Mouse (Mus musculus) forebrain, embryonic 15.5 days (tissue): ENCODE data around the gene Upf2. TPM values are rescaled to one million over a fixed set of nuclear protein-coding genes. Genes with fewer than 3 reads are reported as not detected.
"Not testable (repeated sequence)": the region's sequence is repeated elsewhere in the genome, so short reads cannot be mapped to it uniquely, and the experiment has no call there.

Source experiments
- ATAC-seq: fragments of 200-750 bp; cut with Nextera tagmentation; replicated peaks from 2 replicates; pipeline ENCODE4 v1.8.0; 2017; ENCODE audit warnings: mild to moderate bottlenecking, moderate TSS enrichment, moderate library complexity
- H3K27ac ChIP-seq: fragments of 300-500 bp; sonication (generic); replicated peaks from 2 replicates; pipeline ENCODE4 v1.5.1; 2015; ENCODE audit warnings: mild to moderate bottlenecking, inconsistent platforms
- H3K27me3 ChIP-seq: fragments of 300-500 bp; sonication (generic); 2 replicates; pipeline ENCODE4 v1.6.1; 2015; ENCODE audit warnings: inconsistent platforms
- H3K36me3 ChIP-seq: fragments of 300-500 bp; sonication (generic); 2 replicates; pipeline ENCODE4 v1.6.1; 2015; ENCODE audit warnings: mild to moderate bottlenecking, inconsistent platforms
- H3K4me1 ChIP-seq: fragments of 300-500 bp; sonication (generic); 2 replicates; pipeline ENCODE4 v1.6.1; 2015; ENCODE audit warnings: inconsistent platforms
- H3K4me2 ChIP-seq: fragments of 300-500 bp; sonication (generic); replicated peaks from 2 replicates; pipeline ENCODE4 v1.6.1; 2015; ENCODE audit warnings: mild to moderate bottlenecking, inconsistent platforms
- H3K4me3 ChIP-seq: fragments of 300-500 bp; sonication (generic); 2 replicates; pipeline ENCODE4 v1.5.1; 2015; ENCODE audit warnings: mild to moderate bottlenecking, inconsistent platforms
- H3K9ac ChIP-seq: fragments of 300-500 bp; sonication (generic); replicated peaks from 2 replicates; pipeline ENCODE4 v1.6.1; 2015; ENCODE audit warnings: mild to moderate bottlenecking, inconsistent platforms
- H3K9me3 ChIP-seq: fragments of 300-500 bp; sonication (generic); 2 replicates; pipeline ENCODE4 v1.6.1; 2016; ENCODE audit warnings: inconsistent platforms
- WGBS: fragments of 180-500 bp; shearing (Covaris S2); methylation state at CpG from one replicate; pipeline ENCODE4 v1.1.7; 2015; ENCODE audit warnings: mixed read lengths; 5-methylcytosine and 5-hydroxymethylcytosine counted together
- polyA plus RNA-seq: library from polyadenylated mRNA; unstranded; fragments of >200 nt; fragmentation: Nextera tagmentation; extraction: Ambion mirVana; gene quantifications from 2 replicates; pipeline ENCODE4 v1.2.1, GENCODE M21; 2015

Upf2 gene
- polyA plus RNA-seq, 1 experiment from 2014 or later = 9.1 TPM

GRCm38 (mm10) chr2:6075530-6075896 is 124.2 kb downstream of the Upf2 start:
- Histone ChIP-seq H3K27me3 (no peaks in the 10 kb centered on the region), H3K9me3 (no peaks in the 10 kb centered on the region), H3K9ac (no peak overlapping the region), H3K27ac (no peak overlapping the region), H3K4me3 (no peak overlapping the region), H3K4me1 (no peaks in the 10 kb centered on the region), H3K36me3 (no peaks in the 10 kb centered on the region), H3K4me2 (no peak overlapping the region)
- no peak for ATAC-seq
- WGBS = 39% methylated on average over 1 of the region's 1 CpGs

GRCm38 (mm10) chr2:6080037-6080436 is 128.8 kb downstream of the Upf2 start:
- no peak for ATAC-seq
- no peak overlapping the region for H3K9ac ChIP-seq
- 92% methylated on average over 1 of the region's 1 CpGs for WGBS

GRCm38 (mm10) chr2:6081108-6081507 is 129.8 kb downstream of the Upf2 start:
- no peaks in the 10 kb centered on the region for H3K27me3 ChIP-seq
- no peak overlapping the region for H3K4me3 ChIP-seq
- H3K4me1 ChIP-seq = no peaks in the 10 kb centered on the region
- no peak overlapping the region for H3K27ac ChIP-seq
- 65% methylated on average over 8 of the region's 8 CpGs for WGBS
- no peak for ATAC-seq
- no peaks in the 10 kb centered on the region for H3K9me3 ChIP-seq
- H3K36me3 ChIP-seq = no peaks in the 10 kb centered on the region
- no peak overlapping the region for H3K4me2 ChIP-seq
- H3K9ac ChIP-seq = no peak overlapping the region

More at GRCm38 (mm10) chr2:6080037-6080436, 128.8 kb downstream of the Upf2 start:
- H3K9me3 ChIP-seq = no peaks in the 10 kb centered on the region
- H3K4me2 ChIP-seq = no peak overlapping the region
- no peak overlapping the region for H3K27ac ChIP-seq
- H3K4me1 ChIP-seq = no peaks in the 10 kb centered on the region
- H3K4me3 ChIP-seq = no peak overlapping the region
- no peaks in the 10 kb centered on the region for H3K27me3 ChIP-seq
- H3K36me3 ChIP-seq = no peaks in the 10 kb centered on the region

GRCm38 (mm10) chr2:6082615-6083014 is 131.3 kb downstream of the Upf2 start:
- Histone ChIP-seq H3K4me3 (no peak overlapping the region), H3K4me1 (no peaks in the 10 kb centered on the region), H3K9me3 (no peaks in the 10 kb centered on the region), H3K27ac (no peak overlapping the region), H3K4me2 (no peak overlapping the region), H3K9ac (no peak overlapping the region), H3K36me3 (no peaks in the 10 kb centered on the region), H3K27me3 (no peaks in the 10 kb centered on the region)
- 81% methylated on average over 6 of the region's 6 CpGs for WGBS
- ATAC-seq = no peak

GRCm38 (mm10) chr2:6083696-6084095 is 132.4 kb downstream of the Upf2 start:
- Histone ChIP-seq H3K36me3 (no peaks in the 10 kb centered on the region), H3K4me2 (no peak overlapping the region), H3K27ac (no peak overlapping the region), H3K9ac (no peak overlapping the region), H3K4me3 (no peak overlapping the region), H3K4me1 (no peaks in the 10 kb centered on the region), H3K27me3 (no peaks in the 10 kb centered on the region), H3K9me3 (no peaks in the 10 kb centered on the region)
- whole genome bisulfite sequencing = 100% methylated on average over 1 of the region's 1 CpGs
- ATAC-seq = no peak

GRCm38 (mm10) chr2:6085622-6086530 is 134.6 kb downstream of the Upf2 start:
- no peak overlapping the region for H3K4me2 ChIP-seq
- ATAC-seq = no peak
- no peaks in the 10 kb centered on the region for H3K36me3 ChIP-seq
- H3K27me3 ChIP-seq = no peaks in the 10 kb centered on the region
- H3K4me3 ChIP-seq = no peak overlapping the region
- H3K27ac ChIP-seq = no peak overlapping the region
- H3K9me3 ChIP-seq = no peaks in the 10 kb centered on the region
- 81% methylated on average over 19 of the region's 19 CpGs for whole genome bisulfite sequencing
- H3K9ac ChIP-seq = no peak overlapping the region
- H3K4me1 ChIP-seq = no peaks in the 10 kb centered on the region

GRCm38 (mm10) chr2:6087151-6087550 is 135.9 kb downstream of the Upf2 start:
- no peak overlapping the region for H3K4me3 ChIP-seq
- no peak overlapping the region for H3K27ac ChIP-seq
- ATAC-seq = no peak
- H3K9ac ChIP-seq = no peak overlapping the region
- H3K9me3 ChIP-seq = no peaks in the 10 kb centered on the region
- H3K36me3 ChIP-seq = no peaks in the 10 kb centered on the region
- H3K4me2 ChIP-seq = no peak overlapping the region
- no peaks in the 10 kb centered on the region for H3K4me1 ChIP-seq
- H3K27me3 ChIP-seq = no peaks in the 10 kb centered on the region
- WGBS = 93% methylated on average over 5 of the region's 5 CpGs

- H3K4me1 ChIP-seq, H3K27me3 ChIP-seq, H3K9ac ChIP-seq, H3K9me3 ChIP-seq, ATAC-seq, H3K36me3 ChIP-seq, H3K27ac ChIP-seq, H3K4me3 ChIP-seq, H3K4me2 ChIP-seq: not testable (repeated sequence)
- 89% methylated on average over 16 of the region's 16 CpGs for WGBS
Observed at GRCm38 (mm10) chr2:6089941-6090340, 138.7 kb downstream of the Upf2 start.

GRCm38 (mm10) chr2:6097113-6097716 is 145.9 kb downstream of the Upf2 start:
- H3K4me3 ChIP-seq = no peak overlapping the region
- H3K4me2 ChIP-seq = no peak overlapping the region
- H3K27ac ChIP-seq = no peak overlapping the region
- no peaks in the 10 kb centered on the region for H3K9me3 ChIP-seq
- no peaks in the 10 kb centered on the region for H3K27me3 ChIP-seq
- H3K9ac ChIP-seq = no peak overlapping the region
- no peaks in the 10 kb centered on the region for H3K36me3 ChIP-seq
- WGBS = 74% methylated on average over 7 of the region's 7 CpGs
- peaks cover 9% of the 10 kb centered on the region; the same call in 1 of the 2 replicates for H3K4me1 ChIP-seq
- ATAC-seq = no peak

GRCm38 (mm10) chr2:6098924-6099323 is 147.7 kb downstream of the Upf2 start:
- 30% methylated on average over 6 of the region's 6 CpGs for WGBS
- H3K4me3 ChIP-seq = no peak overlapping the region
- H3K27me3 ChIP-seq = no peaks in the 10 kb centered on the region
- H3K36me3 ChIP-seq = no peaks in the 10 kb centered on the region
- H3K27ac ChIP-seq = no peak overlapping the region
- no peaks in the 10 kb centered on the region for H3K9me3 ChIP-seq
- peaks cover 9% of the 10 kb centered on the region; the same call in 1 of the 2 replicates for H3K4me1 ChIP-seq
- H3K9ac ChIP-seq = no peak overlapping the region
- no peak for ATAC-seq
- no peak overlapping the region for H3K4me2 ChIP-seq

- no peaks in the 10 kb centered on the region for H3K36me3 ChIP-seq
- ATAC-seq = no peak
- no peak overlapping the region for H3K9ac ChIP-seq
- no peaks in the 10 kb centered on the region for H3K27me3 ChIP-seq
- 75% methylated on average over 9 of the region's 9 CpGs for WGBS
- no peaks in the 10 kb centered on the region for H3K9me3 ChIP-seq
- H3K4me3 ChIP-seq = no peak overlapping the region
- no peak overlapping the region for H3K4me2 ChIP-seq
- H3K4me1 ChIP-seq = peaks cover 9% of the 10 kb centered on the region; the same call in 1 of the 2 replicates
- H3K27ac ChIP-seq = no peak overlapping the region
Observed at GRCm38 (mm10) chr2:6099443-6099842, 148.2 kb downstream of the Upf2 start.

GRCm38 (mm10) chr2:6100027-6100749 is 148.9 kb downstream of the Upf2 start:
- Histone ChIP-seq H3K27ac (0 out of 2 replicates have a peak overlapping the region, but pooled peaks have one; percentile 19), H3K4me1 (peaks cover 9% of the 10 kb centered on the region; the same call in 1 of the 2 replicates), H3K27me3 (no peaks in the 10 kb centered on the region), H3K36me3 (no peaks in the 10 kb centered on the region), H3K9ac (peak overlapping the region; percentile 40), H3K4me3 (peak overlapping the region; percentile 44), H3K9me3 (no peaks in the 10 kb centered on the region), H3K4me2 (peak overlapping the region; percentile 91)
- ATAC-seq = peak; percentile 81; the same call in 1 of the 2 replicates
- WGBS = 9% methylated on average over 51 of the region's 51 CpGs
